Mouse (Mus musculus) C2C12 (cell line): ENCODE measurements around the gene Slc24a3. TPM values are rescaled to one million over a fixed set of nuclear protein-coding genes. Genes with fewer than 3 reads are reported as not detected.

Experiments
- H3K27me3 ChIP-seq: one replicate; pipeline ENCODE4 v1.6.1; 2011; ENCODE audit not compliant: control insufficient read depth, insufficient read depth, insufficient read length
- H3K36me3 ChIP-seq: one replicate; pipeline ENCODE4 v1.6.1; 2011; ENCODE audit not compliant: control insufficient read depth, insufficient read depth
- H3K4me3 ChIP-seq: one replicate; pipeline ENCODE4 v1.5.1; 2011; ENCODE audit warnings: mild to moderate bottlenecking, control low read depth; ENCODE audit not compliant: poor library complexity, insufficient read depth, severe bottlenecking
- H3K79me2 ChIP-seq: one replicate; pipeline ENCODE4 v1.6.1; 2011; ENCODE audit not compliant: control insufficient read depth, insufficient read depth
- H3K79me3 ChIP-seq: one replicate; pipeline ENCODE4 v1.6.1; 2011; ENCODE audit warnings: low read depth, control low read depth
- H3ac ChIP-seq: one replicate; pipeline ENCODE3; 2011; ENCODE audit warnings: low read depth; ENCODE audit not compliant: control insufficient read depth, insufficient read length
- CEBPB ChIP-seq: IDR thresholded peaks from one replicate; pipeline ENCODE4 v1.6.1; 2011; ENCODE audit warnings: low read depth, mild to moderate bottlenecking, control low read depth, moderate library complexity
- CTCF ChIP-seq: IDR thresholded peaks from one replicate; pipeline ENCODE4 v1.5.1; 2011; ENCODE audit not compliant: control insufficient read depth, insufficient read depth, insufficient read length
- FOSL1 ChIP-seq: IDR thresholded peaks from one replicate; pipeline ENCODE4 v1.8.0; 2011; ENCODE audit warnings: mild to moderate bottlenecking, low read length; ENCODE audit not compliant: poor library complexity, insufficient read depth, severe bottlenecking
- MAX ChIP-seq: IDR thresholded peaks from one replicate; pipeline ENCODE4 v1.6.1; 2011; ENCODE audit warnings: mild to moderate bottlenecking, control low read depth
- MYOD1 ChIP-seq: IDR thresholded peaks from one replicate; pipeline ENCODE4 v1.6.1; 2011; ENCODE audit warnings: low read depth; ENCODE audit not compliant: control insufficient read depth, insufficient read length
- MYOG ChIP-seq: IDR thresholded peaks from one replicate; pipeline ENCODE4 v1.6.1; 2011; ENCODE audit not compliant: control insufficient read depth, insufficient read length; ENCODE audit errors: extremely low read depth
- USF1 ChIP-seq: IDR thresholded peaks from one replicate; pipeline ENCODE4 v1.6.1; 2011; ENCODE audit warnings: low read depth, mild to moderate bottlenecking, control low read depth, moderate library complexity
- polyA plus RNA-seq: library from polyadenylated mRNA; unstranded; fragments of >200 nt; fragmentation: generic; extraction: Trizol; gene quantifications from one replicate; pipeline ENCODE4 v1.2.1, GENCODE M21; 2012; ENCODE audit warnings: missing spikeins

The Slc24a3 gene
- polyA plus RNA-seq, 1 experiment = 0.35 TPM

DNA sequence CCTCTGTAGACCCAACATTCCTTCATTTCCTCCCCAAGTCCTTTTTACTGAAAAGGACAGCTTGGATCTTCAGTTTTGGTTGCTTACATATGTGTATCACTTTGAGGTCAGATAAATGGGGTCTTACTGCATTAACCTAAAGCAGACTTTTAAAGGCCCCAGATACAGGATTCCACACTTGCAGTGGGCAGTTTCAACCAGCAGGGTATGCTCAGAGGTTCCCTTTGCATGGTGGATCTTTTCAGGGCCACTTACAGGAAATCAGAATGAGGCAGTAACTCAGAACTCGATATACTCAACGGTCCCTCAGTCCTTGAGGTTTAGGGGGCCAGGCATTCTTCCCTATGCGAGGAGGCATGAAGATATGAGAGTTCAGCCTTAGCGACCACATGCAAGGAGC, 101.9 kb downstream of the Slc24a3 start:
- no peaks in the 10 kb centered on the region for H3K36me3 ChIP-seq
- TF ChIP-seq MAX (no peak), MYOD1 (no peak), USF1 (no peak), MYOG (no peak), FOSL1 (no peak), CEBPB (no peak), CTCF (no peak)
- no peak overlapping the region for H3ac ChIP-seq

GRCm38 (mm10) chr2:145274016-145274677, 106.6 kb downstream of the Slc24a3 start:
- no peak for TF ChIP-seq CTCF
- TF ChIP-seq FOSL1 = no peak
- TF ChIP-seq MYOD1 = no peak
- TF ChIP-seq MYOG = no peak
- no peak for TF ChIP-seq CEBPB
- no peak for TF ChIP-seq MAX
- H3K79me3 ChIP-seq = no peaks in the 10 kb centered on the region
- H3K79me2 ChIP-seq = no peaks in the 10 kb centered on the region
- no peak overlapping the region for H3K4me3 ChIP-seq
- H3ac ChIP-seq = no peak overlapping the region
- no peaks in the 10 kb centered on the region for H3K36me3 ChIP-seq
- H3K27me3 ChIP-seq = no peaks in the 10 kb centered on the region

More for the DNA sequence above, 101.9 kb downstream of the Slc24a3 start:
- Histone ChIP-seq H3K79me2 (no peaks in the 10 kb centered on the region), H3K4me3 (no peak overlapping the region), H3K79me3 (no peaks in the 10 kb centered on the region), H3K27me3 (no peaks in the 10 kb centered on the region)

- no peaks in the 10 kb centered on the region for H3K27me3 ChIP-seq
- no peak for TF ChIP-seq CEBPB
- TF ChIP-seq MYOD1 = no peak
- TF ChIP-seq FOSL1 = no peak
- TF ChIP-seq USF1 = no peak
- no peak for TF ChIP-seq MYOG
- no peak for TF ChIP-seq CTCF
- TF ChIP-seq MAX = no peak
- H3K36me3 ChIP-seq = no peaks in the 10 kb centered on the region
Observed at GRCm38 (mm10) chr2:145279336-145279735, 111.8 kb downstream of the Slc24a3 start.

GRCm38 (mm10) chr2:145283746-145284145, 116.2 kb downstream of the Slc24a3 start:
- H3K4me3 ChIP-seq = no peak overlapping the region
- no peaks in the 10 kb centered on the region for H3K36me3 ChIP-seq
- H3K27me3 ChIP-seq = no peaks in the 10 kb centered on the region
- H3ac ChIP-seq = no peak overlapping the region
- H3K79me2 ChIP-seq = no peaks in the 10 kb centered on the region
- TF ChIP-seq MAX = no peak
- TF ChIP-seq FOSL1 = peak; percentile 47
- peak; percentile 76 for TF ChIP-seq MYOD1
- TF ChIP-seq CEBPB = peak; percentile 15
- no peaks in the 10 kb centered on the region for H3K79me3 ChIP-seq

More at GRCm38 (mm10) chr2:145279336-145279735, 111.8 kb downstream of the Slc24a3 start:
- H3K79me2 ChIP-seq = no peaks in the 10 kb centered on the region
- no peaks in the 10 kb centered on the region for H3K79me3 ChIP-seq
- H3K4me3 ChIP-seq = no peak overlapping the region
- no peak overlapping the region for H3ac ChIP-seq

GRCm38 (mm10) chr2:145288501-145288900, 120.9 kb downstream of the Slc24a3 start:
- H3K79me3 ChIP-seq = no peaks in the 10 kb centered on the region
- H3K36me3 ChIP-seq = no peaks in the 10 kb centered on the region
- no peak overlapping the region for H3K4me3 ChIP-seq
- no peaks in the 10 kb centered on the region for H3K79me2 ChIP-seq
- no peak overlapping the region for H3ac ChIP-seq
- TF ChIP-seq MYOG (no peak), CTCF (no peak), FOSL1 (no peak), MAX (no peak), USF1 (no peak), MYOD1 (no peak), CEBPB (no peak)
- H3K27me3 ChIP-seq = no peaks in the 10 kb centered on the region

DNA sequence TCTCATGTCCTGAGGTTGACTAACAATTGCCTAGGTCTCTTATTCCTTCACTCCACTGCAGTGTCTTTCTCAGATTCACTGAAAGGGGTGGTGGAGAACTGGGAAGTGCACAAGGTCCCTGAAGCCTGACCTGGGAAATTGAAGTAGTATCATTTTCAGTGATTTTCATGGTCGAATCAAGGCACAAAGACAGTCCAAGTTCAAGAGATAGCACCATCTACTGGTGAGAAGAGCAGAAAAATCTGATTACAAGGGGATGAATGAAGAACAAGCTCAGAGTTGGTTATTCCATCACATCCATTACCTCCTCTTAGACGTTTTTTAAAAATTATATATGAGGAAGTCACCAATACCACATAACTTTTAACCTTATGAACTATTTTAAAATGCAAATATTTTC, 123.9 kb downstream of the Slc24a3 start:
- Histone ChIP-seq H3K79me3 (no peaks in the 10 kb centered on the region), H3K79me2 (no peaks in the 10 kb centered on the region), H3ac (no peak overlapping the region), H3K4me3 (no peak overlapping the region), H3K27me3 (no peaks in the 10 kb centered on the region), H3K36me3 (no peaks in the 10 kb centered on the region)
- TF ChIP-seq MAX (no peak), MYOD1 (no peak), FOSL1 (no peak), CTCF (no peak), MYOG (no peak), CEBPB (no peak), USF1 (no peak)
